Mouse (Mus musculus) thymus, postnatal 36 days (tissue): ENCODE results near the gene Lcmt1.

ENCODE experiments used
- DNase-seq, 2 experiments: peaks; one replicate each; pipeline ENCODE4 v3.0.0; 2022; ENCODE audit warnings: mixed read lengths in 2 of 2

The Lcmt1 gene

DNA sequence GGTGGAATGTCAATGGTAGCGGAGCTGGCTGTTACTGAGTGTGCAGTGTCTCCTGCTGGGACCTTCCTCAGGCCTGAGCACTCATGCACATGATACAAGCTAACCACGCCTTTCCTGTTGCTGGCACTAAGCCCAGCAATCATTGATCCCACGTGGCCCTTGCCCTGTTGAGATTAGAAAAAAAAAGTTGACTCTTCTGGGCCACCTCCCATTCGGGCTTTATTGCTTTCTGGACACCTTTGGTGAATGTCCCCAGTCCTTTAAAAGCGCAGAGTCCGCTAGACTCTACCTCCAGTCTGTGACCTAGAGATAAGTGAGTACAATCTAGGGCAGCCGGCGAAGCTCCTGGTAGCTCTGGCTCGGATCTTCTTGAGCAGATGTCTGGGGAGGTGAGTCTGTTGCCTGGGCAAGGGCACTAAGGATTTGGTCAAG, 92.5 kb downstream of the Lcmt1 start, which contains the start of gene Aqp8:
Aqp8 (plus strand) TSS at position 222 of the 432 bp plus-strand sequence.
- no peak for DNase-seq

DNA sequence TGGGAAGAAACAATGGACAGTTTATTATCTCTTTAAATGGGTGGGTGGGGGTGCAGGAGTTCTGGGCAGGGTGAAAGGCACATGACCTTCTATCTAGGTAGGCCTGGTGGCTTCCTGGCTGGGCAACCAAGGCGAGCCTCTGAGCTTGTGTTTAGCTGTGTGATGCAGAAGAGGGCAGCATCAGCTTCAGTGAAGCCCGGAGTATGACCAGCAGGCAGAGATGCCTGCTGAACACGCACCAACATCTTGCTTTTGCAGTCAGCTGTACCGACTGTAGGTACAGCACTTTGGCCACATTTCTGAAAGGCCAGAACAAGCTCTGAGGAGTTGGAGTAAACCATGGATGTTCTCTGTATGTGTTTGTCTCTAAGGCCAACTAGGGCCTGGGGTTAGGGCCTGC, 94.0 kb downstream of the Lcmt1 start:
- DNase-seq, result no peak

DNA sequence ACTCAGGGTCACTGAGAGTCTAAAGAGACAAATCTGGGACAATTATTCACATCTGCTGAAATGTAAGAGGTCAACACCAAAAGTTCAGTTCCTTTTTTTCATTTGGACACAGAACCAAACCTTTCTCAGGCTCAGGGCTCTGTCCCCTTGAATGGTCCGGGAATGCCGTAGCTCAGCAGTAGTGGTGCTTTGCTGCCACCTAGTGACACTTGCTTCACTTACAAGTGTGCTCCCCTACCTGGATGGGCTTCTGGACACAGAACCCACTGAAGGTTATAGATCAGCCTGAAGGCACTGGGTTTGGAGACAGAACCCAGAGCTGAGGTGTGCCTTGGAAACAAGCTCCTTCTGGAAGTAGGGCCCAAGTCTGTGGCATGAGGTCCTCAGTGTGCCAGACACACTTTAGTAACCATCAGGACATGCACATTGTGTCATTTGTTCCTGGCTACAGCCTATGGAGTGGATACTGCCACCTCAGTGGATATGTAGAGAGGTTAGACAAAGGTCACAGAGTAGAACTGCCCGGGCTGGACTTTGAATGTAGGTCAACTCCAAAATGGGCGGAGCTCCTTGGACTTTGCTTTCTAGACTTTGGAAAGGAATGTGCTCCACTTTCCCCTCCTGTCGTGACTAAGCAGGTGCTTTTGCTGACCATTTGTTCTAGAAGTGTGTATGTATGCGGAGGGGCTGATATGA, 96.3 kb downstream of the Lcmt1 start:
- peak; percentile 34 to 42 for DNase-seq

DNA sequence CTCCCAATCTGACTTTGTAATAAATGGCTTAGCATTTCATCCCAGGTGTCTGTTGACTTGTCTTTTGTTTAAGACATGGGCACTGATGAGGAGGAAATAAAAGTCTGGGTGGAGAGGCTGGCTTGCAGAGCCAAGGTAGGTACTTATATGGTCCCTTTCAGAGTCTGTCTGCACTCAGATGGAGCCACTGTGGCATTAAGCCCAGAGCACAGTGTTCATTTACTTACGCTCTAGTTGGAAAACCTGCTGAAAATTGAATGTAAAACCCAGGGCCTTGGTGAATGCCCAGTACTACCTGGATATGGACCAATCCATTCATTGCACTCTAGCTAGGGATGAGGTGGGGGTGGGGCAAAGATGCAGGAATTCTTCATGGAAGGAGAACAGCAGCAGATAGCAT, 98.4 kb downstream of the Lcmt1 start:
- DNase-seq, result no peak
